Mouse (Mus musculus) erythroblast, embryonic 14.5 days (primary cell): ENCODE measurements around the gene Epp13.

Experiments
- GATA1 ChIP-seq: IDR thresholded peaks from 2 replicates; pipeline ENCODE4 v1.6.1; 2012; ENCODE audit warnings: low read length, inconsistent platforms, mixed read lengths
- TAL1 ChIP-seq: IDR thresholded peaks from 3 replicates; pipeline ENCODE4 v1.6.1; 2012; ENCODE audit warnings: low read length, inconsistent platforms, mixed read lengths

- TF ChIP-seq GATA1 (no peak), TAL1 (no peak)
Observed at GRCm38 (mm10) chr7:6213144-6213543, 39.4 kb upstream of the Epp13 start.
